Mouse (Mus musculus): ENCODE measurements around the gene Nup62. TPM values are rescaled to one million over a fixed set of nuclear protein-coding genes. Genes with fewer than 3 reads are reported as not detected.

Nup62 gene
- total and polyA plus RNA-seq, 3 experiments, result 94.9 to 157 (median 96.5) TPM

DNA sequence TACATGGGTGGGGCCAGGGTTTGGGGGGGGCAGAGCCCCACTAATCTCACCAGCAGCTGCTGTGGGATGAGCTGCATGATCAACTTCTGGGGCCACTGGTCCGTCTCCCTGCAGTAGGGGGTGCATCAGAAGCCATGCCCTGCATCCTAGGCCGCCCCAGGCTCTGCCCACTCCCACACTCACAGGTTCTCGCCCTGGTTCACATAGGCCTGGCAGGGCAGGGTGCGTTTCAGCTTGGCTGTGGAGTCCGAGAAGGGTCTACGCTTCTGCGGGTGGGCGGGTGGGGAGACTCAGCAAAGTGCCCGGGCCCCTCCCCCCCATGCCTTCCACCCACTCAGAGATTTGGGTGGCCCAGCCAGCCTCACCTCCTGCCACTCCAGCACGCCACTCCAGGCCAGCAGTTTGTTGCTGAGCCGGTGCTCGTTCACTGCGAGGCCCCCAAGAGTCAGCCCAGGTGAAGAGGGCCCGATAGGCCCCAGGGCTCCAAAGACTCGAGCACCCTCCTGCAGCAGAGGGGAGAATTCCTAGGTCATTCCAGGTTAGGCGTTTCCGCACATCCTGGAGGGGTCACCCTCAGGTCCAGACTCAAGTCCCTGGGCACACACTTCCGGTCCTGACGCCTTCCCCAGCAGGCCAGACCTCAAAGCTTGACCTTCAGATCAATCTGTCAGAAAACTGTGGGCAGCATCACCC lies 51.3 kb downstream of the Nup62 start:
- peak overlapping the region; percentile 52; the same call in 1 of the 2 replicates for H3K4me3 ChIP-seq (ENCODE audit: low read depth, low read length)
- DNase-seq (ENCODE audit: low spot score), result no peak
- TF ChIP-seq POLR2AphosphoS5 (IDR thresholded peaks at IDR 0.05; ENCODE audit: insufficient replicate concordance, low read depth, low read length) (no peak), GATA1 (IDR thresholded peaks at IDR 0.05; ENCODE audit: borderline replicate concordance, low read length) (no peak), CTCF (IDR thresholded peaks at IDR 0.05; ENCODE audit: low read depth, low read length) (no peak), GATA2 (IDR thresholded peaks at IDR 0.05; ENCODE audit: borderline replicate concordance, low read depth, low read length) (no peak), TAL1 (conservative IDR thresholded peaks at IDR 0.05; ENCODE audit: low read depth, low read length) (no peak)
- no peaks in the 10 kb centered on the region for H3K27me3 ChIP-seq (ENCODE audit: insufficient read depth, low read length)
- H3K4me1 ChIP-seq (ENCODE audit: insufficient read depth, low read depth, low read length), result peaks cover 67% of the 10 kb centered on the region
- peaks cover 58% of the 10 kb centered on the region for H3K36me3 ChIP-seq (replicated peaks)
- no peak for ATAC-seq (ENCODE audit: extremely low read depth, insufficient number of reproducible peaks, low FRiP score, poor library complexity, severe bottlenecking)
- H3K9me3 ChIP-seq (replicated peaks), result peaks cover 4% of the 10 kb centered on the region; the same call in 1 of the 2 replicates

DNA sequence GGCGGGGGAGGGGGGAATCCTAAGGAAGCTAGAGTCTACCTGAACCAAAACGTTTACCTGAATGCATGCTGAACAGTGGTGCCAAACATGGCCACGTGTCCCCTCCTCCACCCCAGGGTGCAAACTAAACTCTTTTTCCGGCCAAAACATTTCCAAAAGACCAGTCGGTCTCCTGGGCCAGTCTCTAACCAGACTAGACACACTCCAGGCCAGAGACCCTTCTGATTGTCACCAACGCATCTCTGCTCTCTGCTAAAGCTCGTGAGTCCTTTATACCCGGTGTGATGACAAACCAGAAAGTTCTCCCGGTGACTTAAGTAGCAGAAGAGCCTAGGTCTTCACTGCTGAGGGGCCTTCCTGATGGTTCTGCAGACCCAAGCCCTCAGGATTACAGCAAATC lies 51.9 kb downstream of the Nup62 start:
- Histone ChIP-seq H3K4me3 (ENCODE audit: low read depth, low read length) (no peak overlapping the region; the same call in 1 of the 2 replicates), H3K9me3 (replicated peaks) (peaks cover 4% of the 10 kb centered on the region; the same call in 1 of the 2 replicates), H3K4me1 (ENCODE audit: insufficient read depth, low read depth, low read length) (peaks cover 67% of the 10 kb centered on the region), H3K27me3 (ENCODE audit: insufficient read depth, low read length) (no peaks in the 10 kb centered on the region), H3K36me3 (replicated peaks) (peaks cover 52% of the 10 kb centered on the region)
- no peak for ATAC-seq (ENCODE audit: extremely low read depth, insufficient number of reproducible peaks, low FRiP score, poor library complexity, severe bottlenecking)
- TF ChIP-seq CTCF (IDR thresholded peaks at IDR 0.05; ENCODE audit: low read depth, low read length), result no peak
- TF ChIP-seq POLR2AphosphoS5 (IDR thresholded peaks at IDR 0.05; ENCODE audit: insufficient replicate concordance, low read depth, low read length), result no peak
- TF ChIP-seq GATA1 (IDR thresholded peaks at IDR 0.05; ENCODE audit: borderline replicate concordance, low read length), result no peak
- no peak for TF ChIP-seq GATA2 (IDR thresholded peaks at IDR 0.05; ENCODE audit: borderline replicate concordance, low read depth, low read length)
- TF ChIP-seq TAL1 (conservative IDR thresholded peaks at IDR 0.05; ENCODE audit: low read depth, low read length), result no peak
- DNase-seq (ENCODE audit: low spot score), result no peak

DNA sequence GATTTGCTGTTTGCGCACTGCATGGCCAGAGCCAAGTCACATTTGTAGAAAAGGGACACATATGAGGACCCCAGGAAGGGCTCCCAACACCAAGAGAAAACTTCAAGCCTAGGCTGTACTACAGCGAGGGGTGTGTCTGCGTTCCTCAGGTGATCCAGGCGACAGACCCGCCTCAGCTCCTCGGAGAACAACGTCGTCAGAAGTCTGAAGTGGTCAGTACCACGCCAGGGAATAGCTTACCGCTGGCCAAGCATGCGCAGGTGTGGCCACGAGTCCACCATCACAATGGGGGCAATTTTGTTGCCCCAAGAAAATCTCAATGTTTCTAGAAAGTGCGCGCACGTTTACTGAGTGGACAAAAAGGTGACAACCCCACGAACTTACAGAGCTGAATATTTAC lies 52.6 kb downstream of the Nup62 start:
- Histone ChIP-seq H3K36me3 (replicated peaks) (peaks cover 45% of the 10 kb centered on the region), H3K4me3 (ENCODE audit: low read depth, low read length) (peak overlapping the region; percentile 88), H3K9me3 (replicated peaks) (peaks cover 1% of the 10 kb centered on the region; the same call in 1 of the 2 replicates), H3K27me3 (ENCODE audit: insufficient read depth, low read length) (no peaks in the 10 kb centered on the region), H3K4me1 (ENCODE audit: insufficient read depth, low read depth, low read length) (peaks cover 61% of the 10 kb centered on the region)
- no peak for TF ChIP-seq GATA1 (IDR thresholded peaks at IDR 0.05; ENCODE audit: borderline replicate concordance, low read length)
- TF ChIP-seq POLR2AphosphoS5 (IDR thresholded peaks at IDR 0.05; ENCODE audit: insufficient replicate concordance, low read depth, low read length), result no peak
- ATAC-seq (ENCODE audit: extremely low read depth, insufficient number of reproducible peaks, low FRiP score, poor library complexity, severe bottlenecking) (no peak), DNase-seq (ENCODE audit: low spot score) (no peak)

DNA sequence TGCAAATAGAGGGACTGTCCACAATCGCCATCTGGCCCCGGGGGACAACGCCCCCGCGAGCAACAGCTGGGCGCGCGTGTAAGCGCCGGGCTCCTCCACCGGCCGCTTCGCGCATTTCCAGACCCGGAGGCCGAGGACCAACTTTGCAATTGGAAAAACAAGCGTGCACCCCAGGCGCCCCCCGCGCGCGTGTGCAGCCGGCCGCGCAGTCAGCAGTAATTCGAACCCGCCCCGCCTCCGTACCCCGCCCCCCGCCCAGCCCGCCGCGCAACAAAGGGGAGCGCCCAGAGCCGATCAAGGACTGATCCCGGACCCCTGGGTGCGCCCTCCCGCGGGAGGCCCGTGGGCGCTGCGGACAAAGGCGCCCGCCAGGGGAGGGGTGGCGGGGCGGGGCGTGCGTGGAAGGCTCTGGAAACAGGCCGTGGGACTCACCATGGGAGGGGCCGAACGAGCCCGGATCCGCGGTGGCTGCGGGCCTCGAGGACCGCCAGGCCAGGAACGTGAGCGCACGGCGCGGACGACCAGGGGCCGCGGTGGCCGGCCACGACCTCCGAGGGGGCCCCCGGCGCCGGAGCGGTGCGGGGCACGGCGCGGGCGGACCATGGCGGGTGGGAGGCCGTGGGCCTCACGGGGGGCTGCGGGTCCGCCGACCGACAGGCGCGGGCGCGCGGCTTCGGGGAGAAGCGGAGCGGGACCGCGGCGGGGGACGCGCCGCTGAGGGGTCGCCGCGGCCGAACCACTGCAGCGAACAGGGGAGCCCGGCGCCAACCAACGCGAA lies 53.2 kb downstream of the Nup62 start:
- Histone ChIP-seq H3K27me3 (ENCODE audit: insufficient read depth, low read length) (no peaks in the 10 kb centered on the region), H3K36me3 (replicated peaks) (peaks cover 39% of the 10 kb centered on the region), H3K4me3 (ENCODE audit: low read depth, low read length) (peak overlapping the region; percentile 88), H3K9me3 (replicated peaks) (no peaks in the 10 kb centered on the region), H3K4me1 (ENCODE audit: insufficient read depth, low read depth, low read length) (peaks cover 55% of the 10 kb centered on the region)
- DNase-seq (ENCODE audit: low spot score) (peak; percentile 51), ATAC-seq (ENCODE audit: extremely low read depth, insufficient number of reproducible peaks, low FRiP score, poor library complexity, severe bottlenecking) (no peak)
- TF ChIP-seq TAL1 (conservative IDR thresholded peaks at IDR 0.05; ENCODE audit: low read depth, low read length) (no peak), POLR2AphosphoS5 (IDR thresholded peaks at IDR 0.05; ENCODE audit: insufficient replicate concordance, low read depth, low read length) (no peak), GATA2 (IDR thresholded peaks at IDR 0.05; ENCODE audit: borderline replicate concordance, low read depth, low read length) (no peak), CTCF (IDR thresholded peaks at IDR 0.05; ENCODE audit: low read depth, low read length) (no peak), GATA1 (IDR thresholded peaks at IDR 0.05; ENCODE audit: borderline replicate concordance, low read length) (no peak)

DNA sequence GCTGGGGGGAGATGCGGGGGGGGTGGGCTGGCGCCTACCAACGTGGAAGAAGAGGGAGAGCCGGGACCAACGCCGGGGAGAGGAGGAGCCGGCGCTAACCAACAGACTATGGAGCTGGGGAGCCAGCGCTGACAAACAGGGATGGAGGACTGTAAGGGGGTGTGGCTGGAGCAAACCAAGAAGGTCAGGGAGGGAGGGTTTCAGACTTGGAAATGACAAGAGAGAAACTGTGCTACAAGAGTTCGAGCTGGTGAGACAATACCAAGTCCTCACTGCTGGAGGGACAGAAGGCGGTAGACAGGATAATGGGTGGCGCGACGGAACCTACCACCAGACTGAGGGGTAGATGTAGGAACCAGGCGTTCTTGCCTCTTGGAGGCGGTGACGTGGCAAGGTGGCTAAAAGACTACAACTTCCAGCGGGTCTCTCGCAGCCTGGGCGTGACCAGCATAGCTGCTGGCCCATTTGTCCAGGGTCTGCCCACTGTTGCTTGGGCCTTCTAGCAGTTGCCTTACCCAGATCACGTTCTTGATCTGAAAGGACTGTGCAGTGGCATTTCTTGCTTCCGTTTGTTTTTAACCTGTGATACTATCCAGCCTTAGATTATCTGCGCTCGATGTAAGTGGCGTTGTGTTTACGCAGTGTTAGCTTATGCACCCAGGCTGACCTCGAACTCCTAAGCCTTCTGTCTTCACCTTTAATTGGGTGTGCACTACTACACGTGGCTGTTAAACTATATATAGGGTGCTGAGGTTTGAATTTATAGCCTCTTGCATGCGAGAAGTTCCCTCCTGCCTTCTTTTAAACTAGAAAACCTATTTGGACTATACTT lies 54.0 kb downstream of the Nup62 start, which contains the start of gene Ptov1:
TSS of gene Ptov1 (minus strand) at position 92 of the 832 bp plus-strand sequence.
- peak; percentile 79 for ATAC-seq (ENCODE audit: extremely low read depth, insufficient number of reproducible peaks, low FRiP score, poor library complexity, severe bottlenecking)
- DNase-seq (ENCODE audit: low spot score), result peak; percentile 70
- Histone ChIP-seq H3K9me3 (replicated peaks) (no peaks in the 10 kb centered on the region), H3K36me3 (replicated peaks) (peaks cover 31% of the 10 kb centered on the region), H3K4me3 (ENCODE audit: low read depth, low read length) (peak within 1 kb of the TSS; percentile 88), H3K4me1 (ENCODE audit: insufficient read depth, low read depth, low read length) (peaks cover 47% of the 10 kb centered on the region), H3K27me3 (ENCODE audit: insufficient read depth, low read length) (no peaks in the 10 kb centered on the region)
- TF ChIP-seq GATA2 (IDR thresholded peaks at IDR 0.05; ENCODE audit: borderline replicate concordance, low read depth, low read length), result no peak

DNA sequence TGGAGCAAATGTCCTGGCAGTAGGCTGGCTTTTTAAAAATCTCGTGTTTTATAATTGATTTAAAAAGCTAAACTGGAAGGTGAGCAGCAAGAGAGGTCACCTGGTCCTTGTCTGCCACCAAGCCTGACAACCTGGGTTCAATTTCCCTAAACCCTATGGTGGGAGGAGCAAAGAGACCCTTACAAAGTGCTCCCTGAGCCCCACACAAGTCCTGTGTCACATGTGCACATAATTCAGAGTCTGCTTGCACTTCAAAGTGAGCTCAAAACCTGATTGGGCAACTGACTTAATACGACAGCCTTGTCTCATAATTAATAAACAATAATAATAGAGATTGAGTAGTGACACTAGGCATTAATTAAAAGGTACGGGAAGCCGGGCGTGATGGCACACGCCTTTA lies 54.7 kb downstream of the Nup62 start:
- peaks cover 42% of the 10 kb centered on the region for H3K4me1 ChIP-seq (ENCODE audit: insufficient read depth, low read depth, low read length)
- H3K27me3 ChIP-seq (ENCODE audit: insufficient read depth, low read length), result no peaks in the 10 kb centered on the region
- H3K9me3 ChIP-seq (replicated peaks), result no peaks in the 10 kb centered on the region
- DNase-seq (ENCODE audit: low spot score) (no peak), ATAC-seq (ENCODE audit: extremely low read depth, insufficient number of reproducible peaks, low FRiP score, poor library complexity, severe bottlenecking) (no peak)
- no peak for TF ChIP-seq POLR2AphosphoS5 (IDR thresholded peaks at IDR 0.05; ENCODE audit: insufficient replicate concordance, low read depth, low read length)
- TF ChIP-seq GATA2 (IDR thresholded peaks at IDR 0.05; ENCODE audit: borderline replicate concordance, low read depth, low read length), result no peak
- no peak for TF ChIP-seq GATA1 (IDR thresholded peaks at IDR 0.05; ENCODE audit: borderline replicate concordance, low read length)
- no peak for TF ChIP-seq TAL1 (conservative IDR thresholded peaks at IDR 0.05; ENCODE audit: low read depth, low read length)
- no peak for TF ChIP-seq CTCF (IDR thresholded peaks at IDR 0.05; ENCODE audit: low read depth, low read length)
- H3K4me3 ChIP-seq (ENCODE audit: low read depth, low read length), result no peak overlapping the region
- H3K36me3 ChIP-seq (replicated peaks), result peaks cover 26% of the 10 kb centered on the region
